8 mouse cellular contexts compared by ENCODE assay signal in genomic region chr11:58103697-58104306, GRCm38 (mm10). TPM values are rescaled to one million over a fixed set of nuclear protein-coding genes. Genes with fewer than 3 reads are reported as not detected.
DNase-seq lines count a peak whose midpoint lies in the region; ATAC-seq and TF ChIP-seq lines count a peak whose summit lies in the region.

Gene Cnot8 (plus strand): TSS chr11:58104153.

- DNase-seq in MN1 (ENCODE audit: low spot score) = peak; percentile 100
- peak; percentile 99 for DNase-seq in cerebellum, adult 9-10 months
- DNase-seq in hindbrain, embryonic 10.5 days (ENCODE audit: low spot score) = peak; percentile 99
- DNase-seq in layer of hippocampus, adult 9-11 months = peak; percentile 99
- DNase-seq in lung, postnatal 0 days (ENCODE audit: low spot score) = peak; percentile 99
- peak; percentile 99 for DNase-seq in ovary, postnatal 14 days (ENCODE audit: low spot score)
- DNase-seq in thymus, postnatal 14 days = peak; percentile 99

- peaks cover 32% of the 10 kb centered on the region for H3K4me1 ChIP-seq in hindbrain, embryonic 10.5 days (replicated peaks)
- peaks cover 3% of the 10 kb centered on the region; the same call in 1 of the 2 replicates for H3K4me1 ChIP-seq in lung, postnatal 0 days (ENCODE audit: insufficient read depth, low read depth, low read length)

- H3K36me3 ChIP-seq in hindbrain, embryonic 10.5 days = peaks cover 11% of the 10 kb centered on the region
- no peaks in the 10 kb centered on the region for H3K36me3 ChIP-seq in lung, postnatal 0 days (ENCODE audit: insufficient read depth, low read length)

- peak within 1 kb of the TSS; percentile 97 for H3K27ac ChIP-seq in hindbrain, embryonic 10.5 days
- H3K27ac ChIP-seq in lung, postnatal 0 days (ENCODE audit: low read length) = peak within 1 kb of the TSS; percentile 95

- peaks cover 6% of the 10 kb centered on the region for H3K27me3 ChIP-seq in hindbrain, embryonic 10.5 days (ENCODE audit: insufficient read depth, poor library complexity, severe bottlenecking)
- H3K27me3 ChIP-seq in lung, postnatal 0 days (replicated peaks; ENCODE audit: insufficient read depth, low read length) = no peaks in the 10 kb centered on the region

- H3K4me2 ChIP-seq in lung, postnatal 0 days (replicated peaks; ENCODE audit: low read depth, low read length) = peak within 1 kb of the TSS; percentile 69

- peak; percentile 96 for ATAC-seq in frontal cortex, adult (ENCODE audit: low TSS enrichment)
- peak; percentile 99 for ATAC-seq in lung, postnatal 0 days

- TF ChIP-seq EP300 in lung, postnatal 0 days (IDR thresholded peaks at IDR 0.05) = no peak

- H3K9me3 ChIP-seq in hindbrain, embryonic 10.5 days = no peaks in the 10 kb centered on the region
- no peaks in the 10 kb centered on the region for H3K9me3 ChIP-seq in lung, postnatal 0 days (ENCODE audit: low read length)

- peak within 1 kb of the TSS; percentile 94 for H3K4me3 ChIP-seq in hindbrain, embryonic 10.5 days
- peak within 1 kb of the TSS; percentile 85 for H3K4me3 ChIP-seq in lung, postnatal 0 days (ENCODE audit: low read depth, low read length)

- peak within 1 kb of the TSS; percentile 89 for H3K9ac ChIP-seq in lung, postnatal 0 days (replicated peaks; ENCODE audit: low read depth)

- TF ChIP-seq CTCF in lung, postnatal 0 days (IDR thresholded peaks at IDR 0.05) = no peak

- WGBS in hindbrain, embryonic 10.5 days = under 1% methylated on average over 55 of the region's 55 CpGs
- WGBS in lung, postnatal 0 days = under 1% methylated on average over 55 of the region's 55 CpGs

RNA-seq across cellular contexts. Expression of gene Cnot8, which starts in this region (rescaled TPM):
- 103 and 106 TPM in 2 replicates for polyA plus RNA-seq in hindbrain, embryonic 10.5 days (2016; fragmentation: Nextera tagmentation; extraction: Ambion mirVana)
- 71.2 and 71.8 TPM in 2 replicates for polyA plus RNA-seq in lung, postnatal 0 days (2015; fragmentation: Nextera tagmentation; extraction: Ambion mirVana)

Comparison
In these comparisons a context has a peak if more than half of its experiments do, and no peak if none do; other contexts are left out.
1. Peak in every context shown above with its lines: DNase-seq, ATAC-seq, H3K4me3 ChIP-seq and H3K27ac ChIP-seq.